In the genomic region with DNA sequence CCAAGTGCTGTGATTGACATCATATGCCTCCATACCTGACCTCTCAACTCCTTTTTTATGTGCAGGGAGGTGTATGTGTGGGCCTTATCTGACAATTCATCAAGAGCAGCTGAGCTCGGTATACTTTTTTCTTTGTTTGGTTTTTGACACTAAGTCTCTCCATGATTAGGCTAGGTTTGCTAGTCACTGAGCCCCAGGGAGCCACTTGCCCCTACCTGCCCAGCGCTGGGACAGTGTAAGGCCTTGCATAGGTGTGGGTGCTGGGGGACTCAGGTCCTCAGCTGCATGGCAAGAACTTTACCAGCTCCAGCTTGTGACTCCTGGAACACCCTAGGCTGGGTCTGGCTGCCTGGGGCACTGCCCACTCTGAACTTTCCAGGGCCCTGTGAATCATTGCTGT, we compare ENCODE assay signal across 24 mouse cellular contexts. TPM values are rescaled to one million over a fixed set of nuclear protein-coding genes. Genes with fewer than 3 reads are reported as not detected.
DNase-seq lines count a peak whose midpoint lies in the region; ATAC-seq lines count a peak whose summit lies in the region.
"Had no signal": no experiment of that assay in that cellular context is flagged by ENCODE, and none has a peak within 500 bp of the region (broad histone marks: within the 10 kb centered on the region; RNA-seq: fewer than 3 reads in every experiment).

No protein-coding gene starts in this region.

- H3K9ac ChIP-seq in forebrain, embryonic 11.5 days (ENCODE audit: low read length) = no peak overlapping the region
- no peak overlapping the region for H3K9ac ChIP-seq in forebrain, embryonic 12.5 days
- H3K9ac ChIP-seq in stomach, embryonic 16.5 days (ENCODE audit: low read length) = no peak overlapping the region
- no peak overlapping the region for H3K9ac ChIP-seq in hindbrain, embryonic 14.5 days
- H3K9ac ChIP-seq: embryonic facial prominence, embryonic 12.5 days had no signal

- 90% methylated on average over 2 of the region's 2 CpGs for WGBS in forebrain, embryonic 11.5 days
- 90% methylated on average over 2 of the region's 2 CpGs for WGBS in forebrain, embryonic 12.5 days
- WGBS in stomach, embryonic 16.5 days = 79% methylated on average over 2 of the region's 2 CpGs
- WGBS in hindbrain, embryonic 14.5 days = 92% methylated on average over 2 of the region's 2 CpGs

- H3K27me3 ChIP-seq in forebrain, embryonic 11.5 days (ENCODE audit: control insufficient read depth, insufficient read depth, low read length) = no peaks in the 10 kb centered on the region
- no peaks in the 10 kb centered on the region for H3K27me3 ChIP-seq in forebrain, embryonic 12.5 days
- no peaks in the 10 kb centered on the region for H3K27me3 ChIP-seq in stomach, embryonic 16.5 days (ENCODE audit: control insufficient read depth, insufficient read depth, low read length)
- H3K27me3 ChIP-seq in hindbrain, embryonic 14.5 days (ENCODE audit: control insufficient read depth, insufficient read depth, low read length) = no peaks in the 10 kb centered on the region
- H3K27me3 ChIP-seq: CH12.LX; embryonic facial prominence, embryonic 12.5 days had no signal

- ATAC-seq in forebrain, embryonic 11.5 days (replicated peaks; ENCODE audit: low FRiP score) = no peak
- ATAC-seq in forebrain, embryonic 12.5 days (ENCODE audit: low FRiP score) = no peak
- no peak for ATAC-seq in stomach, embryonic 16.5 days (ENCODE audit: insufficient read depth, low FRiP score)
- ATAC-seq in hindbrain, embryonic 14.5 days (ENCODE audit: low FRiP score) = no peak
- ATAC-seq: CD4-positive, CD25-positive, alpha-beta regulatory T cell, adult 4 months; forebrain, embryonic 14.5 days; forebrain, embryonic 16.5 days had no signal

- H3K4me3 ChIP-seq in forebrain, embryonic 11.5 days (ENCODE audit: low read depth, low read length) = no peak overlapping the region
- no peak overlapping the region for H3K4me3 ChIP-seq in forebrain, embryonic 12.5 days (replicated peaks)
- no peak overlapping the region for H3K4me3 ChIP-seq in stomach, embryonic 16.5 days (replicated peaks; ENCODE audit: low read length)
- no peak overlapping the region for H3K4me3 ChIP-seq in hindbrain, embryonic 14.5 days (replicated peaks; ENCODE audit: low read length)
- H3K4me3 ChIP-seq: embryonic facial prominence, embryonic 10.5 days; embryonic facial prominence, embryonic 12.5 days; forebrain, embryonic 10.5 days had no signal

- H3K9me3 ChIP-seq in forebrain, embryonic 11.5 days (ENCODE audit: control insufficient read depth, low read length) = no peaks in the 10 kb centered on the region
- H3K9me3 ChIP-seq in forebrain, embryonic 12.5 days = no peaks in the 10 kb centered on the region
- no peaks in the 10 kb centered on the region for H3K9me3 ChIP-seq in stomach, embryonic 16.5 days (replicated peaks; ENCODE audit: control insufficient read depth, low read length)
- no peaks in the 10 kb centered on the region for H3K9me3 ChIP-seq in hindbrain, embryonic 14.5 days (ENCODE audit: control insufficient read depth, low read length)
- H3K9me3 ChIP-seq: embryonic facial prominence, embryonic 10.5 days; embryonic facial prominence, embryonic 12.5 days; forebrain, embryonic 10.5 days; G1E had no signal

- peaks cover 4% of the 10 kb centered on the region for H3K4me1 ChIP-seq in forebrain, embryonic 11.5 days (replicated peaks; ENCODE audit: control insufficient read depth, insufficient read depth, low read length)
- H3K4me1 ChIP-seq in forebrain, embryonic 12.5 days = peaks cover 6% of the 10 kb centered on the region
- H3K4me1 ChIP-seq in stomach, embryonic 16.5 days (ENCODE audit: control insufficient read depth, insufficient read depth, low read length) = peaks cover 4% of the 10 kb centered on the region; the same call in 1 of the 2 replicates
- H3K4me1 ChIP-seq in hindbrain, embryonic 14.5 days (replicated peaks; ENCODE audit: control insufficient read depth, insufficient read depth, low read length) = peaks cover 5% of the 10 kb centered on the region

- no peak overlapping the region for H3K27ac ChIP-seq in forebrain, embryonic 11.5 days (ENCODE audit: low read depth, low read length)
- H3K27ac ChIP-seq in forebrain, embryonic 12.5 days = no peak overlapping the region
- 0 out of 2 replicates have a peak overlapping the region, but pooled peaks have one; percentile 74 for H3K27ac ChIP-seq in stomach, embryonic 16.5 days (ENCODE audit: low read length)
- H3K27ac ChIP-seq in hindbrain, embryonic 14.5 days = no peak overlapping the region
- H3K27ac ChIP-seq: embryonic facial prominence, embryonic 10.5 days; embryonic facial prominence, embryonic 12.5 days; forebrain, embryonic 10.5 days had no signal

- DNase-seq in forebrain, embryonic 11.5 days (ENCODE audit: low spot score) = peak; percentile 50
- DNase-seq in gonadal fat pad, adult 2 months (ENCODE audit: low read depth) = peak; percentile 91
- DNase-seq in layer of hippocampus, postnatal 36 days = no peak
- DNase-seq in hindbrain, embryonic 14.5 days (ENCODE audit: low spot score) = no peak
- no peak for DNase-seq in natural killer cell, adult 2 months (ENCODE audit: low spot score in 2 of 2)
- DNase-seq: adrenal gland, adult 8-10 months; adrenal gland, postnatal 14 days; adrenal gland, postnatal 36 days; B cell, adult 2 months; cerebellum, adult 11-12 months; cerebellum, adult 2 months; cerebellum, adult 9-10 months; cerebellum, postnatal 10 days; cerebellum, postnatal 25 days had no signal

- H3K4me2 ChIP-seq in forebrain, embryonic 11.5 days (ENCODE audit: low read depth, low read length, severe bottlenecking) = no peak overlapping the region
- no peak overlapping the region for H3K4me2 ChIP-seq in forebrain, embryonic 12.5 days
- no peak overlapping the region for H3K4me2 ChIP-seq in stomach, embryonic 16.5 days (ENCODE audit: low read depth, low read length)
- H3K4me2 ChIP-seq in hindbrain, embryonic 14.5 days (replicated peaks) = no peak overlapping the region
- H3K4me2 ChIP-seq: embryonic facial prominence, embryonic 12.5 days had no signal

- H3K36me3 ChIP-seq in forebrain, embryonic 11.5 days (ENCODE audit: control insufficient read depth, insufficient read depth, low read length) = no peaks in the 10 kb centered on the region; the same call in 1 of the 2 replicates
- H3K36me3 ChIP-seq in forebrain, embryonic 12.5 days (replicated peaks) = peaks cover 64% of the 10 kb centered on the region
- peaks cover 10% of the 10 kb centered on the region for H3K36me3 ChIP-seq in stomach, embryonic 16.5 days (ENCODE audit: control insufficient read depth, insufficient read depth, low read length)
- peaks cover 71% of the 10 kb centered on the region for H3K36me3 ChIP-seq in hindbrain, embryonic 14.5 days (replicated peaks; ENCODE audit: control insufficient read depth, insufficient read depth)

RNA-seq across cellular contexts. Expression of gene Gba, which starts 4.0 kb away (rescaled TPM):
- 32.4 and 37.7 TPM in 2 replicates for polyA plus RNA-seq in forebrain, embryonic 11.5 days (2014; fragmentation: Nextera tagmentation; extraction: Ambion mirVana)
- 34.3 and 37.4 TPM in 2 replicates for polyA plus RNA-seq in forebrain, embryonic 12.5 days (2016; fragmentation: Nextera tagmentation; extraction: Ambion mirVana)
- 140 and 143 TPM in 2 replicates for polyA plus RNA-seq in gonadal fat pad, adult 2 months (2012; rRNA removed)
- polyA plus RNA-seq in stomach, embryonic 16.5 days (2015; fragmentation: Nextera tagmentation; extraction: Ambion mirVana) = 55.4 and 63.9 TPM in 2 replicates
- total RNA-seq in layer of hippocampus, postnatal 36 days (2021) = 10 to 100 TPM; 57.0 to 61.9 TPM
- 45.7 and 48.8 TPM in 2 replicates for polyA plus RNA-seq in hindbrain, embryonic 14.5 days (2014; fragmentation: Nextera tagmentation; extraction: Ambion mirVana)

RNA-seq across cellular contexts. Expression of gene Thbs3, which starts 8.3 kb away (rescaled TPM):
- polyA plus RNA-seq in forebrain, embryonic 11.5 days (2014; fragmentation: Nextera tagmentation; extraction: Ambion mirVana) = 63.3 and 69.9 TPM in 2 replicates
- 95.1 and 97.9 TPM in 2 replicates for polyA plus RNA-seq in forebrain, embryonic 12.5 days (2016; fragmentation: Nextera tagmentation; extraction: Ambion mirVana)
- 30.0 and 40.7 TPM in 2 replicates for polyA plus RNA-seq in gonadal fat pad, adult 2 months (2012; rRNA removed)
- 38.8 and 45.2 TPM in 2 replicates for polyA plus RNA-seq in stomach, embryonic 16.5 days (2015; fragmentation: Nextera tagmentation; extraction: Ambion mirVana)
- 10 to 100 TPM; 37.7 to 38.1 TPM for total RNA-seq in layer of hippocampus, postnatal 36 days (2021)
- 29.0 and 31.0 TPM in 2 replicates for polyA plus RNA-seq in hindbrain, embryonic 14.5 days (2014; fragmentation: Nextera tagmentation; extraction: Ambion mirVana)

RNA-seq across cellular contexts. Expression of gene Mtx1, which starts 20.2 kb away (rescaled TPM):
- 194 and 213 TPM in 2 replicates for polyA plus RNA-seq in forebrain, embryonic 11.5 days (2014; fragmentation: Nextera tagmentation; extraction: Ambion mirVana)
- 185 and 194 TPM in 2 replicates for polyA plus RNA-seq in forebrain, embryonic 12.5 days (2016; fragmentation: Nextera tagmentation; extraction: Ambion mirVana)
- polyA plus RNA-seq in gonadal fat pad, adult 2 months (2012; rRNA removed) = 150 and 153 TPM in 2 replicates
- 172 and 177 TPM in 2 replicates for polyA plus RNA-seq in stomach, embryonic 16.5 days (2015; fragmentation: Nextera tagmentation; extraction: Ambion mirVana)
- total RNA-seq in layer of hippocampus, postnatal 36 days (2021) = 10 to 100 TPM; 89.5 to 93.8 TPM
- 144 and 148 TPM in 2 replicates for polyA plus RNA-seq in hindbrain, embryonic 14.5 days (2014; fragmentation: Nextera tagmentation; extraction: Ambion mirVana)

RNA-seq across cellular contexts. Expression of gene Muc1, which starts 22.2 kb away (rescaled TPM):
- 2.0 and 3.4 TPM in 2 replicates for polyA plus RNA-seq in forebrain, embryonic 11.5 days (2014; fragmentation: Nextera tagmentation; extraction: Ambion mirVana)
- polyA plus RNA-seq in forebrain, embryonic 12.5 days (2016; fragmentation: Nextera tagmentation; extraction: Ambion mirVana) = 3.8 and 4.7 TPM in 2 replicates
- 0.69 and 1.5 TPM in 2 replicates for polyA plus RNA-seq in gonadal fat pad, adult 2 months (2012; rRNA removed)
- 112 and 164 TPM in 2 replicates for polyA plus RNA-seq in stomach, embryonic 16.5 days (2015; fragmentation: Nextera tagmentation; extraction: Ambion mirVana)
- total RNA-seq in layer of hippocampus, postnatal 36 days (2021) = 1 to 10 TPM in 1 of 2 experiments, under 1 TPM in 1; 0.61 to 1.0 TPM
- 0.47 and 0.52 TPM in 2 replicates for polyA plus RNA-seq in hindbrain, embryonic 14.5 days (2014; fragmentation: Nextera tagmentation; extraction: Ambion mirVana)
- polyA plus RNA-seq: G1E had no signal

RNA-seq across cellular contexts. Expression of gene Fam189b, which starts 23.8 kb away (rescaled TPM):
- polyA plus RNA-seq in forebrain, embryonic 11.5 days (2014; fragmentation: Nextera tagmentation; extraction: Ambion mirVana) = 26.3 and 27.8 TPM in 2 replicates
- polyA plus RNA-seq in forebrain, embryonic 12.5 days (2016; fragmentation: Nextera tagmentation; extraction: Ambion mirVana) = 25.6 and 26.3 TPM in 2 replicates
- 12.9 and 14.1 TPM in 2 replicates for polyA plus RNA-seq in gonadal fat pad, adult 2 months (2012; rRNA removed)
- polyA plus RNA-seq in stomach, embryonic 16.5 days (2015; fragmentation: Nextera tagmentation; extraction: Ambion mirVana) = 22.0 and 23.9 TPM in 2 replicates
- 10 to 100 TPM; 57.8 to 71.0 TPM for total RNA-seq in layer of hippocampus, postnatal 36 days (2021)
- 32.9 and 33.3 TPM in 2 replicates for polyA plus RNA-seq in hindbrain, embryonic 14.5 days (2014; fragmentation: Nextera tagmentation; extraction: Ambion mirVana)

Comparison
In these comparisons a context has a peak if more than half of its experiments do, and no peak if none do; other contexts are left out.
1. DNase-seq: peak in forebrain, embryonic 11.5 days (single experiment) and gonadal fat pad, adult 2 months (single experiment); none in layer of hippocampus, postnatal 36 days (0 of 2), hindbrain, embryonic 14.5 days (single experiment) and natural killer cell, adult 2 months (0 of 2).